Mouse (Mus musculus): ENCODE data around the gene Map6. TPM values are rescaled to one million over a fixed set of nuclear protein-coding genes. Genes with fewer than 3 reads are reported as not detected.

The Map6 gene
- total and polyA plus RNA-seq, 2 experiments from 2014 or later, result 126 to 326 TPM

- DNase-seq (ENCODE audit: low spot score) (no peak), ATAC-seq (ENCODE audit: low FRiP score) (no peak)
- WGBS, result 39% methylated on average over 9 of the region's 9 CpGs
- no peaks in the 10 kb centered on the region for H3K4me1 ChIP-seq (ENCODE audit: insufficient read depth, low read length)
- no peak overlapping the region for H3K4me3 ChIP-seq (ENCODE audit: low read depth, low read length)
- no peak overlapping the region for H3K27ac ChIP-seq (ENCODE audit: low read depth, low read length)
- no peaks in the 10 kb centered on the region for H3K36me3 ChIP-seq (ENCODE audit: insufficient read depth, low read length)
- no peak for TF ChIP-seq CTCF (IDR thresholded peaks at IDR 0.05)
- H3K4me2 ChIP-seq (ENCODE audit: low read depth, low read length, poor library complexity, severe bottlenecking), result no peak overlapping the region
- H3K9me3 ChIP-seq (ENCODE audit: low read length), result no peaks in the 10 kb centered on the region
- no peak overlapping the region for H3K9ac ChIP-seq (replicated peaks; ENCODE audit: low read length, poor library complexity, severe bottlenecking)
- H3K27me3 ChIP-seq (ENCODE audit: insufficient read depth, low read length), result no peaks in the 10 kb centered on the region
These were observed 16.9 kb upstream of the Map6 start for GRCm38 (mm10) chr7:99250386-99250785.

- TF ChIP-seq CTCF (IDR thresholded peaks at IDR 0.05), result no peak
- Histone ChIP-seq H3K4me1 (ENCODE audit: insufficient read depth, low read length) (no peaks in the 10 kb centered on the region), H3K27ac (ENCODE audit: low read depth, low read length) (no peak overlapping the region), H3K4me3 (ENCODE audit: low read depth, low read length) (no peak overlapping the region), H3K9me3 (ENCODE audit: low read length) (no peaks in the 10 kb centered on the region), H3K9ac (replicated peaks; ENCODE audit: low read length, poor library complexity, severe bottlenecking) (no peak overlapping the region), H3K4me2 (ENCODE audit: low read depth, low read length, poor library complexity, severe bottlenecking) (no peak overlapping the region), H3K27me3 (ENCODE audit: insufficient read depth, low read length) (no peaks in the 10 kb centered on the region), H3K36me3 (ENCODE audit: insufficient read depth, low read length) (no peaks in the 10 kb centered on the region)
- ATAC-seq (ENCODE audit: low FRiP score) (no peak), DNase-seq (ENCODE audit: low spot score) (no peak)
- WGBS, result 89% methylated on average over 7 of the region's 7 CpGs
These were observed 12.2 kb upstream of the Map6 start for GRCm38 (mm10) chr7:99255006-99255405.

GRCm38 (mm10) chr7:99261900-99262299 is 5.3 kb upstream of the Map6 start:
- DNase-seq (ENCODE audit: low spot score) (no peak), ATAC-seq (ENCODE audit: low FRiP score) (no peak)
- no peak overlapping the region for H3K27ac ChIP-seq (ENCODE audit: low read depth, low read length)
- H3K4me1 ChIP-seq (ENCODE audit: insufficient read depth, low read length), result no peaks in the 10 kb centered on the region
- WGBS, result 44% methylated on average over 3 of the region's 3 CpGs
- no peak overlapping the region for H3K9ac ChIP-seq (replicated peaks; ENCODE audit: low read length, poor library complexity, severe bottlenecking)
- no peak overlapping the region for H3K4me3 ChIP-seq (ENCODE audit: low read depth, low read length)
- no peaks in the 10 kb centered on the region for H3K36me3 ChIP-seq (ENCODE audit: insufficient read depth, low read length)
- no peaks in the 10 kb centered on the region for H3K9me3 ChIP-seq (ENCODE audit: low read length)
- TF ChIP-seq CTCF (IDR thresholded peaks at IDR 0.05), result peak; percentile 45
- no peaks in the 10 kb centered on the region for H3K27me3 ChIP-seq (ENCODE audit: insufficient read depth, low read length)
- no peak overlapping the region for H3K4me2 ChIP-seq (ENCODE audit: low read depth, low read length, poor library complexity, severe bottlenecking)

- Histone ChIP-seq H3K27ac (ENCODE audit: low read depth, low read length) (no peak overlapping the region), H3K9ac (replicated peaks; ENCODE audit: low read length, poor library complexity, severe bottlenecking) (no peak overlapping the region), H3K4me1 (ENCODE audit: insufficient read depth, low read length) (no peaks in the 10 kb centered on the region), H3K9me3 (ENCODE audit: low read length) (no peaks in the 10 kb centered on the region), H3K27me3 (ENCODE audit: insufficient read depth, low read length) (no peaks in the 10 kb centered on the region), H3K4me2 (ENCODE audit: low read depth, low read length, poor library complexity, severe bottlenecking) (no peak overlapping the region), H3K36me3 (ENCODE audit: insufficient read depth, low read length) (no peaks in the 10 kb centered on the region), H3K4me3 (ENCODE audit: low read depth, low read length) (no peak overlapping the region)
- TF ChIP-seq CTCF (IDR thresholded peaks at IDR 0.05), result no peak
- no peak for DNase-seq (ENCODE audit: low spot score)
- 72% methylated on average over 4 of the region's 4 CpGs for WGBS
- ATAC-seq (ENCODE audit: low FRiP score), result no peak
These were observed 3.7 kb upstream of the Map6 start for GRCm38 (mm10) chr7:99263509-99263908.

GRCm38 (mm10) chr7:99264597-99264996 is 2.6 kb upstream of the Map6 start:
- ATAC-seq (ENCODE audit: low FRiP score) (no peak), DNase-seq (ENCODE audit: low spot score) (no peak)
- TF ChIP-seq CTCF (IDR thresholded peaks at IDR 0.05), result no peak
- H3K4me3 ChIP-seq (ENCODE audit: low read depth, low read length), result no peak overlapping the region
- no peaks in the 10 kb centered on the region for H3K9me3 ChIP-seq (ENCODE audit: low read length)
- H3K27ac ChIP-seq (ENCODE audit: low read depth, low read length), result no peak overlapping the region
- no peak overlapping the region for H3K4me2 ChIP-seq (ENCODE audit: low read depth, low read length, poor library complexity, severe bottlenecking)
- no peak overlapping the region for H3K9ac ChIP-seq (replicated peaks; ENCODE audit: low read length, poor library complexity, severe bottlenecking)
- no peaks in the 10 kb centered on the region for H3K4me1 ChIP-seq (ENCODE audit: insufficient read depth, low read length)
- no peaks in the 10 kb centered on the region for H3K27me3 ChIP-seq (ENCODE audit: insufficient read depth, low read length)
- no peaks in the 10 kb centered on the region for H3K36me3 ChIP-seq (ENCODE audit: insufficient read depth, low read length)

- TF ChIP-seq CTCF (IDR thresholded peaks at IDR 0.05), result no peak
- peak overlapping the region; percentile 91 for H3K9ac ChIP-seq (replicated peaks; ENCODE audit: low read length, poor library complexity, severe bottlenecking)
- peak overlapping the region; percentile 98 for H3K27ac ChIP-seq (ENCODE audit: low read depth, low read length)
- H3K9me3 ChIP-seq (ENCODE audit: low read length), result no peaks in the 10 kb centered on the region
- under 1% methylated on average over 57 of the region's 59 CpGs for WGBS
- peaks cover 9% of the 10 kb centered on the region; the same call in 1 of the 2 replicates for H3K4me1 ChIP-seq (ENCODE audit: insufficient read depth, low read length)
- no peaks in the 10 kb centered on the region for H3K27me3 ChIP-seq (ENCODE audit: insufficient read depth, low read length)
- peak; percentile 91 for DNase-seq (ENCODE audit: low spot score)
- 0 out of 2 replicates have a peak, but pooled peaks cover 2% of the 10 kb centered on the region for H3K36me3 ChIP-seq (ENCODE audit: insufficient read depth, low read length)
- peak; percentile 87 for ATAC-seq (ENCODE audit: low FRiP score)
- peak overlapping the region; percentile 96 for H3K4me2 ChIP-seq (ENCODE audit: low read depth, low read length, poor library complexity, severe bottlenecking)
- H3K4me3 ChIP-seq (ENCODE audit: low read depth, low read length), result peak overlapping the region; percentile 86
These were observed 754 bp downstream of the Map6 start for GRCm38 (mm10) chr7:99267897-99268505.
